In the genomic region with DNA sequence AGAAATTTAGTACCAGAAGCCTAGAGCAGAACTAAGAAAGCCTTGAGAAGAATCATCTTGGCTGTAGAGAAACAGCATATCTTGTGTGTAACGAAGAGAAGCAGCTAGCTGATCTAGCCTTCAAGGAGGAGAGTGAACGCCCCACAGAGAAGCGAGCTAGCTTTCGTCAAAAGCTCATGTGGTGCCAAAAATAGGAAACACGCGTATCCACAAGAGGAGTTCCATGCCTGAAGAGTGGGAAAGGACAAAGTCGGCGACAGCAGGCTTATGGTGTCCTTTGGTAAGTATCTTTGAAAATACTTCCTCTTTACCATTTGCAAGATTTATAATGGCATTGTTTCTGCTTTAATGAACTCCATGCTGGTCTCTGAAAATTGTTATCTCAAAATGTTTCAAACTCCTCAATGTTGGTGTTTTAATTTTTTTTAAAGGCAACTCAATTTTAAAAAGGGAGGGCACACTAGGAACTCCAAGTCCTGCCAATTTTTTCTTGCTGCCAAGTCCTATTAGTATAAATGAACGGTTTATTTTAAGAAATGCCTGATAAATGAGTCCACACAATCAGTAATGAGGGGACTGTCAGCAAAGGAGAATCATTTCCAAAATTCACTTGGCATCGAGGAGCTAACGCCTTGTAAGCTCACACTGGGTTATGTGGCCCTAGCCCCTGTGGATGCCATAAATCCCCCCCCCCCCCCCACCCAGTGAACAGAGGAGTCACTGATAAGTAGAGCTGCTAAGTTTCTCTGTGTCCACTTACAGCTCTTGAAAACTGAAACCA, we compare ENCODE assay signal across 9 mouse cellular contexts.
DNase-seq lines count a peak whose midpoint lies in the region; ATAC-seq and TF ChIP-seq lines count a peak whose summit lies in the region.
"Had no signal": no experiment of that assay in that cellular context is flagged by ENCODE, and none has a peak within 500 bp of the region (broad histone marks: within the 10 kb centered on the region; RNA-seq: fewer than 3 reads in every experiment).

No protein-coding gene starts in this region.

- H3K27ac ChIP-seq in forebrain, postnatal 0 days (ENCODE audit: low read depth, low read length), result no peak overlapping the region
- no peak overlapping the region for H3K27ac ChIP-seq in forebrain, embryonic 10.5 days
- H3K27ac ChIP-seq in layer of hippocampus, adult 2 months, result peak overlapping the region; percentile 75
- no peak overlapping the region for H3K27ac ChIP-seq in kidney, embryonic 16.5 days (ENCODE audit: low read length)
- H3K27ac ChIP-seq: neural tube, embryonic 12.5 days had no signal

- H3K9me3 ChIP-seq in forebrain, postnatal 0 days (ENCODE audit: low read length), result no peaks in the 10 kb centered on the region
- H3K9me3 ChIP-seq in forebrain, embryonic 10.5 days, result no peaks in the 10 kb centered on the region
- no peaks in the 10 kb centered on the region for H3K9me3 ChIP-seq in kidney, embryonic 16.5 days (ENCODE audit: low read length)
- H3K9me3 ChIP-seq: neural tube, embryonic 12.5 days had no signal

- DNase-seq in forebrain, postnatal 0 days, result peak; percentile 20
- no peak for DNase-seq in forebrain, embryonic 10.5 days (ENCODE audit: extremely low spot score, low spot score)
- peak; percentile 4 to 11 for DNase-seq in urinary bladder, postnatal 36 days (ENCODE audit: low spot score in 2 of 2)
- no peak for DNase-seq in urinary bladder, postnatal 25 days (ENCODE audit: low spot score)
- DNase-seq in layer of hippocampus, adult 2 months (ENCODE audit: low spot score in 2 of 2), result peak; percentile 19 to 49
- DNase-seq in MN1 (ENCODE audit: low spot score), result no peak
- no peak for DNase-seq in right cerebral cortex, postnatal 36 days (ENCODE audit: low spot score in 2 of 2)

- no peaks in the 10 kb centered on the region for H3K27me3 ChIP-seq in forebrain, postnatal 0 days (ENCODE audit: insufficient read depth, low read length)
- no peaks in the 10 kb centered on the region for H3K27me3 ChIP-seq in forebrain, embryonic 10.5 days (ENCODE audit: poor library complexity, severe bottlenecking)
- no peaks in the 10 kb centered on the region for H3K27me3 ChIP-seq in kidney, embryonic 16.5 days (ENCODE audit: insufficient read depth, low read length)
- H3K27me3 ChIP-seq: neural tube, embryonic 12.5 days had no signal

- no peak overlapping the region for H3K4me2 ChIP-seq in forebrain, postnatal 0 days (ENCODE audit: low read depth)
- H3K4me2 ChIP-seq in kidney, embryonic 16.5 days (replicated peaks; ENCODE audit: low read depth, low read length), result no peak overlapping the region
- H3K4me2 ChIP-seq: neural tube, embryonic 12.5 days had no signal

- 58% methylated on average over 11 of the region's 11 CpGs for WGBS in forebrain, postnatal 0 days
- WGBS in forebrain, embryonic 10.5 days, result 93% methylated on average over 11 of the region's 11 CpGs
- WGBS in kidney, embryonic 16.5 days, result 76% methylated on average over 11 of the region's 11 CpGs

- no peak for TF ChIP-seq CTCF in forebrain, postnatal 0 days (IDR thresholded peaks at IDR 0.05; ENCODE audit: low read depth)
- no peak for TF ChIP-seq CTCF in layer of hippocampus, adult 2 months (conservative IDR thresholded peaks at IDR 0.05)

- no peak overlapping the region for H3K4me3 ChIP-seq in forebrain, postnatal 0 days (ENCODE audit: low read depth, low read length)
- no peak overlapping the region for H3K4me3 ChIP-seq in forebrain, embryonic 10.5 days
- H3K4me3 ChIP-seq in layer of hippocampus, adult 2 months, result peak overlapping the region; percentile 8; the same call in 1 of the 2 replicates
- no peak overlapping the region for H3K4me3 ChIP-seq in kidney, embryonic 16.5 days (ENCODE audit: low read length)
- H3K4me3 ChIP-seq: neural tube, embryonic 12.5 days had no signal

- H3K9ac ChIP-seq in forebrain, postnatal 0 days, result no peak overlapping the region
- H3K9ac ChIP-seq in kidney, embryonic 16.5 days (replicated peaks; ENCODE audit: low read length), result no peak overlapping the region
- H3K9ac ChIP-seq: neural tube, embryonic 12.5 days had no signal

- H3K4me1 ChIP-seq in forebrain, postnatal 0 days (ENCODE audit: insufficient read depth), result no peaks in the 10 kb centered on the region
- peaks cover 5% of the 10 kb centered on the region; the same call in 1 of the 2 replicates for H3K4me1 ChIP-seq in forebrain, embryonic 10.5 days
- H3K4me1 ChIP-seq in kidney, embryonic 16.5 days (ENCODE audit: insufficient read depth, low read length), result no peaks in the 10 kb centered on the region
- H3K4me1 ChIP-seq: neural tube, embryonic 12.5 days had no signal

- no peaks in the 10 kb centered on the region for H3K36me3 ChIP-seq in forebrain, postnatal 0 days (ENCODE audit: insufficient read depth)
- no peaks in the 10 kb centered on the region for H3K36me3 ChIP-seq in forebrain, embryonic 10.5 days (replicated peaks)
- H3K36me3 ChIP-seq in kidney, embryonic 16.5 days (ENCODE audit: insufficient read depth, low read length), result no peaks in the 10 kb centered on the region
- H3K36me3 ChIP-seq: neural tube, embryonic 12.5 days had no signal

- ATAC-seq in forebrain, postnatal 0 days, result no peak
- ATAC-seq in kidney, embryonic 16.5 days (ENCODE audit: low FRiP score, low TSS enrichment), result no peak

Comparison
In these comparisons a context has a peak if more than half of its experiments do, and no peak if none do; other contexts are left out.
1. DNase-seq: peak in forebrain, postnatal 0 days (single experiment), urinary bladder, postnatal 36 days (2 of 2) and layer of hippocampus, adult 2 months (2 of 2); none in forebrain, embryonic 10.5 days (single experiment), urinary bladder, postnatal 25 days (single experiment), MN1 (single experiment) and right cerebral cortex, postnatal 36 days (0 of 2).